9 mouse cellular contexts compared by ENCODE assay signal in genomic region chrX:53050353-53050752, GRCm38 (mm10).
A peak's percentile ranks its signal among the peaks of the same experiment; 100 is the strongest.
DNase-seq lines count a peak whose midpoint lies in the region; ATAC-seq and TF ChIP-seq lines count a peak whose summit lies in the region.
"Had no signal": no experiment of that assay in that cellular context is flagged by ENCODE, and none has a peak within 500 bp of the region (broad histone marks: within the 10 kb centered on the region; RNA-seq: fewer than 3 reads in every experiment).

No protein-coding gene starts in this region.

- H3K9me3 ChIP-seq in megakaryocyte, embryonic 14.5 days: no peaks in the 10 kb centered on the region
- H3K9me3 ChIP-seq in forebrain, postnatal 0 days (ENCODE audit: low read length): no peaks in the 10 kb centered on the region
- no peaks in the 10 kb centered on the region for H3K9me3 ChIP-seq in liver, embryonic 16.5 days (replicated peaks; ENCODE audit: control insufficient read depth, low read length)

- peaks cover 12% of the 10 kb centered on the region for H3K36me3 ChIP-seq in megakaryocyte, embryonic 14.5 days (replicated peaks; ENCODE audit: low read length)
- H3K36me3 ChIP-seq in forebrain, postnatal 0 days (ENCODE audit: insufficient read depth): no peaks in the 10 kb centered on the region
- no peaks in the 10 kb centered on the region for H3K36me3 ChIP-seq in liver, embryonic 16.5 days (ENCODE audit: control insufficient read depth, insufficient read depth)

- H3K27ac ChIP-seq in forebrain, postnatal 0 days (ENCODE audit: low read depth, low read length): no peak overlapping the region
- H3K27ac ChIP-seq in liver, embryonic 16.5 days (ENCODE audit: low read length): no peak overlapping the region

- H3K4me3 ChIP-seq in megakaryocyte, embryonic 14.5 days (replicated peaks): peak overlapping the region; percentile 46
- H3K4me3 ChIP-seq in forebrain, postnatal 0 days (ENCODE audit: low read depth, low read length): no peak overlapping the region
- no peak overlapping the region for H3K4me3 ChIP-seq in liver, embryonic 16.5 days (ENCODE audit: low read depth, low read length)
- H3K4me3 ChIP-seq: erythroblast, embryonic 14.5 days had no signal

- 31% methylated on average over 9 of the region's 9 CpGs for WGBS in forebrain, postnatal 0 days
- 8% methylated on average over 7 of the region's 9 CpGs for WGBS in liver, embryonic 16.5 days (ENCODE audit: insufficient replicate concordance)

- peak overlapping the region; percentile 34; the same call in 1 of the 2 replicates for H3K4me2 ChIP-seq in forebrain, postnatal 0 days (ENCODE audit: low read depth)
- peak overlapping the region; percentile 41 for H3K4me2 ChIP-seq in liver, embryonic 16.5 days (ENCODE audit: low read depth, low read length)

- H3K4me1 ChIP-seq in megakaryocyte, embryonic 14.5 days: peaks cover 40% of the 10 kb centered on the region
- H3K4me1 ChIP-seq in forebrain, postnatal 0 days (ENCODE audit: insufficient read depth): no peaks in the 10 kb centered on the region
- H3K4me1 ChIP-seq in liver, embryonic 16.5 days (ENCODE audit: control insufficient read depth, low read depth, low read length): no peaks in the 10 kb centered on the region

- TF ChIP-seq CTCF in forebrain, postnatal 0 days (IDR thresholded peaks at IDR 0.05; ENCODE audit: low read depth): no peak

- peaks cover 14% of the 10 kb centered on the region for H3K27me3 ChIP-seq in megakaryocyte, embryonic 14.5 days (replicated peaks)
- no peaks in the 10 kb centered on the region for H3K27me3 ChIP-seq in forebrain, postnatal 0 days (ENCODE audit: insufficient read depth, low read length)
- H3K27me3 ChIP-seq in liver, embryonic 16.5 days (ENCODE audit: control insufficient read depth, insufficient read depth, low read depth, low read length): no peaks in the 10 kb centered on the region

- ATAC-seq in megakaryocyte, adult 5-6 weeks (ENCODE audit: poor library complexity, severe bottlenecking): no peak
- ATAC-seq in forebrain, postnatal 0 days: no peak
- ATAC-seq in liver, embryonic 16.5 days (ENCODE audit: low read depth): no peak

- no peak overlapping the region for H3K9ac ChIP-seq in forebrain, postnatal 0 days
- H3K9ac ChIP-seq in liver, embryonic 16.5 days (ENCODE audit: low read depth, low read length): no peak overlapping the region

- DNase-seq in forebrain, postnatal 0 days: no peak
- DNase-seq in thymus, postnatal 4 days: peak; percentile 67
- DNase-seq in spleen, postnatal 4 days (ENCODE audit: low spot score in 2 of 2): no peak
- DNase-seq in cerebellum, postnatal 10 days: no peak
- no peak for DNase-seq in adrenal gland, adult 2 months
